ENCODE assay signal across 13 mouse cellular contexts in the genomic region with DNA sequence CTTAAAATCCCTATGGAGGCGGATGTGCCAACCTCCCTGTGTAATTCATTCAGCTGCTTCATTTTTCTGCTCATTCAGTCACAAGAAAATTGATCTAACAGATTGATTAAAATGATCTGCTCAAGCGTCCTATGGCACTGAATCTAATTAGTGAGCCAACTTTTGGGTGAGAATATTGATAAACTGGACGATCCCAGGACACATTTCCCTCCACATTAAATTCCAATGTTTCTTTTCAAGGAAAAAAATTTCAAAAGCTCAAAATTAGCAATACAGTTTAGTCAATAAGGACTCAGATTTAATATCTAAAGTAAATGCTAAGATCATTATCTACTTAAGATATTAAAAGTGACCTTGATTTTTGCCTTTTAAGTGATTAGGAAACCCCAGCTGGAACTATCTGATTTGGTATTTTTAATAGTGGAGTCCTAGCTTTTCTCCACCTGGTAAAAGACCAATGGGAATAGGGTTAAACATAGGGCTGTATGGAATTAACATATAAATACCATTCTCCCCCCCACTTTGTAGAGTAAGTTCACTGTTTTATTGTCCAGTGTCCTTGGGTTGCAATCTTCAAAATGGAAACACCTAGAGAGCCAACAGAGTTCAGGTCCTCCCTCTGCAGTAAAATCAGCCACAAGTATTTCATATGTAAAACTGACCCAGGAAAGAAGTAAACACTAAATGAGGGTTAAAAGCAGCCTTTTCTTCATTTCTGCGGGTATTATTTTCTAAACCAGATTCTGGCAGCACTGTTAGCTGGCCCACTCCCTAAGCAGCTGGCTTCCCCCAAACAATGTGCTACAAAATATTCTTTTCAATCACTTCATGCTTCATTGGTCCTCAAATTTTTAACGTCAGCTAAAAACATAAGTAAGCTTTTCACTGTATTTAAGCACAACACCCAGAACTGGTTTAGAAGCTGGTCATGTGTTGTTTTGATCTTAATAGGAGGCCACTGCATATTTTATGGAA. TPM values are rescaled to one million over a fixed set of nuclear protein-coding genes. Genes with fewer than 3 reads are reported as not detected.
DNase-seq lines count a peak whose midpoint lies in the region; ATAC-seq and TF ChIP-seq lines count a peak whose summit lies in the region.
"Had no signal": no experiment of that assay in that cellular context is flagged by ENCODE, and none has a peak within 500 bp of the region (broad histone marks: within the 10 kb centered on the region; RNA-seq: fewer than 3 reads in every experiment).

No protein-coding gene starts in this region.

- H3K9me3 ChIP-seq in stomach, embryonic 14.5 days (ENCODE audit: control insufficient read depth, low read depth, low read length): no peaks in the 10 kb centered on the region
- no peaks in the 10 kb centered on the region for H3K9me3 ChIP-seq in stomach, postnatal 0 days (ENCODE audit: control insufficient read depth, low read length)
- no peaks in the 10 kb centered on the region for H3K9me3 ChIP-seq in forebrain, postnatal 0 days (ENCODE audit: low read length)
- no peaks in the 10 kb centered on the region for H3K9me3 ChIP-seq in midbrain, embryonic 11.5 days (ENCODE audit: control insufficient read depth, low read length)
- H3K9me3 ChIP-seq in heart, embryonic 11.5 days (replicated peaks; ENCODE audit: control insufficient read depth, low read length): no peaks in the 10 kb centered on the region
- H3K9me3 ChIP-seq: heart, embryonic 12.5 days; liver, embryonic 15.5 days had no signal

- no peak for ATAC-seq in stomach, embryonic 14.5 days (ENCODE audit: insufficient number of reproducible peaks, insufficient read depth, low FRiP score, low read depth)
- no peak for ATAC-seq in stomach, postnatal 0 days (ENCODE audit: low FRiP score, low TSS enrichment)
- ATAC-seq in forebrain, postnatal 0 days: peak; percentile 27; the same call in 1 of the 2 replicates
- peak; percentile 67 for ATAC-seq in midbrain, embryonic 11.5 days (ENCODE audit: low FRiP score)
- ATAC-seq in megakaryocyte, adult 5-6 weeks (ENCODE audit: poor library complexity, severe bottlenecking): no peak
- ATAC-seq in heart, embryonic 11.5 days (replicated peaks; ENCODE audit: insufficient number of reproducible peaks, low FRiP score, low TSS enrichment): no peak

- no peak for TF ChIP-seq CTCF in stomach, postnatal 0 days (IDR thresholded peaks at IDR 0.05; ENCODE audit: low read depth)
- TF ChIP-seq CTCF in forebrain, postnatal 0 days (IDR thresholded peaks at IDR 0.05; ENCODE audit: low read depth): no peak

- 81% methylated on average over 5 of the region's 5 CpGs for WGBS in stomach, embryonic 14.5 days
- 71% methylated on average over 5 of the region's 5 CpGs for whole genome bisulfite sequencing in stomach, postnatal 0 days
- 20% methylated on average over 5 of the region's 5 CpGs for WGBS in forebrain, postnatal 0 days
- WGBS in midbrain, embryonic 11.5 days: 36% methylated on average over 5 of the region's 5 CpGs
- WGBS in heart, embryonic 11.5 days (ENCODE audit: insufficient replicate concordance): 83% methylated on average over 5 of the region's 5 CpGs

- DNase-seq in stomach, postnatal 0 days (ENCODE audit: low spot score): no peak
- DNase-seq in forebrain, postnatal 0 days: no peak
- peak; percentile 90 for DNase-seq in midbrain, embryonic 11.5 days (ENCODE audit: low spot score, missing footprints)
- DNase-seq in T-cell, adult 2 months (ENCODE audit: low spot score): no peak
- DNase-seq: cerebellum, adult 18-20 months; gastrocnemius, postnatal 14 days had no signal

- no peaks in the 10 kb centered on the region for H3K27me3 ChIP-seq in stomach, embryonic 14.5 days (ENCODE audit: control insufficient read depth, insufficient read depth, low read length)
- no peaks in the 10 kb centered on the region for H3K27me3 ChIP-seq in stomach, postnatal 0 days (ENCODE audit: control insufficient read depth, insufficient read depth, low read length)
- no peaks in the 10 kb centered on the region for H3K27me3 ChIP-seq in forebrain, postnatal 0 days (ENCODE audit: insufficient read depth, low read length)
- no peaks in the 10 kb centered on the region for H3K27me3 ChIP-seq in midbrain, embryonic 11.5 days (ENCODE audit: control insufficient read depth, insufficient read depth, low read length)
- no peaks in the 10 kb centered on the region for H3K27me3 ChIP-seq in heart, embryonic 11.5 days (ENCODE audit: control insufficient read depth, insufficient read depth, low read length)
- H3K27me3 ChIP-seq: heart, embryonic 12.5 days; liver, embryonic 15.5 days; Patski had no signal

- no peak for TF ChIP-seq EP300 in stomach, postnatal 0 days (optimal IDR thresholded peaks at IDR 0.05)

- peaks cover 17% of the 10 kb centered on the region for H3K36me3 ChIP-seq in stomach, embryonic 14.5 days (ENCODE audit: control insufficient read depth, insufficient read depth, low read length)
- H3K36me3 ChIP-seq in stomach, postnatal 0 days (ENCODE audit: control insufficient read depth, insufficient read depth, low read length): peaks cover 4% of the 10 kb centered on the region; the same call in 1 of the 2 replicates
- no peaks in the 10 kb centered on the region for H3K36me3 ChIP-seq in forebrain, postnatal 0 days (ENCODE audit: insufficient read depth)
- H3K36me3 ChIP-seq in midbrain, embryonic 11.5 days (ENCODE audit: control insufficient read depth, insufficient read depth, low read length): peaks cover 2% of the 10 kb centered on the region; the same call in 1 of the 2 replicates
- peaks cover 10% of the 10 kb centered on the region for H3K36me3 ChIP-seq in heart, embryonic 11.5 days (ENCODE audit: control insufficient read depth, insufficient read depth, low read length)

- no peak overlapping the region for H3K4me2 ChIP-seq in stomach, embryonic 14.5 days (replicated peaks; ENCODE audit: low read depth, low read length)
- no peak overlapping the region for H3K4me2 ChIP-seq in stomach, postnatal 0 days (replicated peaks; ENCODE audit: low read depth)
- no peak overlapping the region for H3K4me2 ChIP-seq in forebrain, postnatal 0 days (ENCODE audit: low read depth)
- no peak overlapping the region for H3K4me2 ChIP-seq in midbrain, embryonic 11.5 days
- H3K4me2 ChIP-seq in heart, embryonic 11.5 days: no peak overlapping the region
- H3K4me2 ChIP-seq: heart, embryonic 12.5 days; liver, embryonic 15.5 days had no signal

- no peak overlapping the region for H3K9ac ChIP-seq in stomach, embryonic 14.5 days (replicated peaks; ENCODE audit: low read depth, low read length)
- no peak overlapping the region for H3K9ac ChIP-seq in stomach, postnatal 0 days (ENCODE audit: low read length)
- H3K9ac ChIP-seq in forebrain, postnatal 0 days: no peak overlapping the region
- no peak overlapping the region for H3K9ac ChIP-seq in midbrain, embryonic 11.5 days (ENCODE audit: low read length)
- H3K9ac ChIP-seq in heart, embryonic 11.5 days (ENCODE audit: low read depth, low read length): no peak overlapping the region
- H3K9ac ChIP-seq: heart, embryonic 12.5 days; liver, embryonic 15.5 days had no signal

- H3K4me1 ChIP-seq in stomach, embryonic 14.5 days (ENCODE audit: control insufficient read depth, insufficient read depth, low read length): no peaks in the 10 kb centered on the region; the same call in 1 of the 2 replicates
- H3K4me1 ChIP-seq in stomach, postnatal 0 days (replicated peaks; ENCODE audit: control insufficient read depth, insufficient read depth): no peaks in the 10 kb centered on the region
- H3K4me1 ChIP-seq in forebrain, postnatal 0 days (ENCODE audit: insufficient read depth): no peaks in the 10 kb centered on the region
- H3K4me1 ChIP-seq in midbrain, embryonic 11.5 days (ENCODE audit: control insufficient read depth, insufficient read depth, low read length): peaks cover 21% of the 10 kb centered on the region
- no peaks in the 10 kb centered on the region for H3K4me1 ChIP-seq in heart, embryonic 11.5 days (ENCODE audit: control insufficient read depth, insufficient read depth, low read length)
- H3K4me1 ChIP-seq: heart, embryonic 12.5 days; liver, embryonic 15.5 days had no signal

- H3K27ac ChIP-seq in stomach, embryonic 14.5 days (ENCODE audit: low read length): 0 out of 2 replicates have a peak overlapping the region, but pooled peaks have one; percentile 18
- no peak overlapping the region for H3K27ac ChIP-seq in stomach, postnatal 0 days (replicated peaks)
- no peak overlapping the region for H3K27ac ChIP-seq in forebrain, postnatal 0 days (ENCODE audit: low read depth, low read length)
- H3K27ac ChIP-seq in midbrain, embryonic 11.5 days (ENCODE audit: low read depth, low read length): peak overlapping the region; percentile 46
- H3K27ac ChIP-seq in heart, embryonic 11.5 days (ENCODE audit: low read depth, low read length): no peak overlapping the region
- H3K27ac ChIP-seq: liver, embryonic 15.5 days had no signal

- no peak overlapping the region for H3K4me3 ChIP-seq in stomach, embryonic 14.5 days (ENCODE audit: low read depth, low read length)
- H3K4me3 ChIP-seq in stomach, postnatal 0 days (ENCODE audit: low read depth, low read length): no peak overlapping the region
- no peak overlapping the region for H3K4me3 ChIP-seq in forebrain, postnatal 0 days (ENCODE audit: low read depth, low read length)
- H3K4me3 ChIP-seq in midbrain, embryonic 11.5 days (ENCODE audit: low read depth, low read length): no peak overlapping the region
- H3K4me3 ChIP-seq in heart, embryonic 11.5 days (ENCODE audit: low read depth, low read length): no peak overlapping the region
- H3K4me3 ChIP-seq: erythroblast, embryonic 14.5 days; heart, embryonic 12.5 days; liver, embryonic 15.5 days had no signal

RNA-seq across cellular contexts. Expression of gene Dars, which starts 16.9 kb away (rescaled TPM):
- 97.8 and 105 TPM in 2 replicates for polyA plus RNA-seq in stomach, embryonic 14.5 days (2014; fragmentation: Nextera tagmentation; extraction: Ambion mirVana)
- 85.7 and 89.9 TPM in 2 replicates for polyA plus RNA-seq in stomach, postnatal 0 days (2015; fragmentation: Nextera tagmentation; extraction: Ambion mirVana)
- total RNA-seq in forebrain, postnatal 0 days (2014; rRNA removed): 90.4 and 101 TPM in 2 replicates
- polyA plus RNA-seq in forebrain, postnatal 0 days (2015; fragmentation: Nextera tagmentation; extraction: Ambion mirVana): 128 and 130 TPM in 2 replicates
- polyA plus RNA-seq in midbrain, embryonic 11.5 days (2014; fragmentation: Nextera tagmentation; extraction: Ambion mirVana): 126 and 148 TPM in 2 replicates
- 101 and 106 TPM in 2 replicates for total RNA-seq in megakaryocyte, adult 5-6 weeks (2015)
- 149 and 150 TPM in 2 replicates for total RNA-seq in megakaryocyte, adult 5-6 weeks (2017)
- polyA plus RNA-seq in heart, embryonic 11.5 days (2014; fragmentation: Nextera tagmentation; extraction: Ambion mirVana): 71.1 and 79.2 TPM in 2 replicates

RNA-seq across cellular contexts. Expression of gene Mcm6, which starts 40.8 kb away (rescaled TPM):
- 252 and 264 TPM in 2 replicates for polyA plus RNA-seq in stomach, embryonic 14.5 days (2014; fragmentation: Nextera tagmentation; extraction: Ambion mirVana)
- 54.9 and 58.3 TPM in 2 replicates for polyA plus RNA-seq in stomach, postnatal 0 days (2015; fragmentation: Nextera tagmentation; extraction: Ambion mirVana)
- 33.7 and 52.4 TPM in 2 replicates for total RNA-seq in forebrain, postnatal 0 days (2014; rRNA removed)
- 35.2 and 40.5 TPM in 2 replicates for polyA plus RNA-seq in forebrain, postnatal 0 days (2015; fragmentation: Nextera tagmentation; extraction: Ambion mirVana)
- polyA plus RNA-seq in midbrain, embryonic 11.5 days (2014; fragmentation: Nextera tagmentation; extraction: Ambion mirVana): 315 and 320 TPM in 2 replicates
- total RNA-seq in megakaryocyte, adult 5-6 weeks (2015): 143 and 147 TPM in 2 replicates
- total RNA-seq in megakaryocyte, adult 5-6 weeks (2017): 205 and 215 TPM in 2 replicates
- 192 and 204 TPM in 2 replicates for polyA plus RNA-seq in heart, embryonic 11.5 days (2014; fragmentation: Nextera tagmentation; extraction: Ambion mirVana)

Comparison
In these comparisons a context has a peak if more than half of its experiments do, and no peak if none do; other contexts are left out.
1. H3K27ac ChIP-seq: peak in stomach, embryonic 14.5 days (single experiment) and midbrain, embryonic 11.5 days (single experiment); none in stomach, postnatal 0 days (single experiment), forebrain, postnatal 0 days (single experiment) and heart, embryonic 11.5 days (single experiment).
2. ATAC-seq: peak in forebrain, postnatal 0 days (single experiment) and midbrain, embryonic 11.5 days (single experiment); none in stomach, embryonic 14.5 days (single experiment), stomach, postnatal 0 days (single experiment), megakaryocyte, adult 5-6 weeks (single experiment) and heart, embryonic 11.5 days (single experiment).